Mouse (Mus musculus): Measurements from ENCODE around the gene Nol6.

Gene Nol6

DNA sequence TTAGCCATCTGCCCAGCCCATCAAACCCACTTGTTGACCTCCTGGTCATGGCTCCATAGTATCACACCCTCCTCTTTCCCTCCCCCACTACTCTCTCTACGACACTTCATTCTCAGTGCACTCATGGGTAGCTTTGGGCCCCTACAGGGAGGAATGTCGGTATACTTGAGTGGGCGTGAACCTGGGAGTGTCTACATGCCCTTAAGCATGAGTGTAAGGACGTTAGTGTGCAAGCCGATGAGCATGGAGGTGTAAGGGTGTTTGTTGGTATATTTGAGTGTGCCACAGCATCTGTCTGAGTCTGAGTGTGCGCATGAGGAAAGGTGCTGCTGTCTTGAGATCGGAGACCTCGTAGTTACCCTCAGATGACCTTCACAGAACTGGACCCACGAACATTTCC lies 37.3 kb downstream of the Nol6 start:
- in situ Hi-C loops (cut with MboI, MseI): loop anchor here (25.0 kb wide), 1 partner anchor 625 kb away; the partner anchor contains the start of genes Dctn3 and Rpp25l

DNA sequence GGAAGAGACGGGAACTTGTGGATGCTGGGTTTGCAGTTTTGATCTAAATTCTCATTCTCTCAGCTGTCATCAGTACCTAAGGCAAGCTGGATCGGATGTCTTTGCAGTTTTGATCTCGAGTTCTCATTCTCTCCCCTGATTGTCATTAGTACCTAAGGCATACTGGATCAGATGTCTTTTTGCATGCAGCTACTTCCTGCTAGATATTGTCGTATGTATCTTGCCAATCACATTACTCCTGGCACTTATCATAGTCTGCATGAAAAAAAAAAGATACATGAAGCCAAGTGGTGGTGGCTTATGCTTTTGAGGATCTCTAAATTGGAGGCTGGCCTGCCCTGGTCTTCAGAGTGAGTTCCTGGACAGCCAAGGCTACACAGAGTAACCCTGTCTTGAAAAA lies 39.4 kb downstream of the Nol6 start:
- in situ Hi-C loops (cut with MboI, MseI): loop anchor here (25.0 kb wide), 1 partner anchor 627 kb away; the partner anchor contains the start of genes Dctn3 and Rpp25l

DNA sequence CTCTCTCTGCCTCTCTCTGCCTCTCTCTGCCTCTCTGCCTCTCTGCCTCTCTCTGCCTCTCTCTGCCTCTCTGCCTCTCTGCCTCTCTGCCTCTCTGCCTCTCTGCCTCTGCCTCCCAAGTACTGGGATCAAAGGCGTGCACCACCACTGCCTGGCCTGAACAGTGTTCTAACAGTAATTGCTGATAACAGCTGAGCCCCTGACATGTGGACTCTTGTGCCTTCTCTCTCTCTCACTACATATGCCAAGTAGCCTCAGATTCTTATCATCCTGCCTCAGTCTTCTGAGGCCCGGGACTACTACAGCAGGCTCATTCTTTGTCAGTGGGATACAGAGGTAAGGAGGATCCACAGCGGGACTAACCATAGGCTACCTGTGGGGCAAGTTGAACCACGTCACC lies 41.5 kb downstream of the Nol6 start:
- in situ Hi-C loops (cut with MboI, MseI): loop anchor here (25.0 kb wide), 1 partner anchor 629 kb away; the partner anchor contains the start of genes Dctn3 and Rpp25l

DNA sequence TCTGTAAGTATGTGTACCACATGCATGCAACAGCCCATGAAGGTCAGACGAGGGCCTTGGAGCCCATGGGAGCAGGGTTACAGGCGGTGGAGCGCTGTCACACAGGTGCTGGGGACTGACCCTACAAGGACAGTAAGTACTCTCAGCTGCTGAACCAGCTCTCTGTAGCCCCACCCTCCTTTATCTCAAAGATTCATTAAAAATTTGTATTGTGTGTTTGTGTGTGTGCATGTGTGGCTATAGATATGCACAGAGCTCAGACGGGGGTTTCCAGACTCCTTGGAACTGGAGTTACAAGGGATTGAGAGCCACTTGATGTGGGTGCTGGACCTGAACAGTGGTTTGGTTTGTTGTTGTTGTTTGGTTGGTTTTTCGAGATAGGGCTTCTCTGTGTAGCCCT lies 42.5 kb downstream of the Nol6 start:
- in situ Hi-C loops (cut with MboI, MseI): loop anchor here (25.0 kb wide), 1 partner anchor 631 kb away; the partner anchor contains the start of genes Dctn3 and Rpp25l

DNA sequence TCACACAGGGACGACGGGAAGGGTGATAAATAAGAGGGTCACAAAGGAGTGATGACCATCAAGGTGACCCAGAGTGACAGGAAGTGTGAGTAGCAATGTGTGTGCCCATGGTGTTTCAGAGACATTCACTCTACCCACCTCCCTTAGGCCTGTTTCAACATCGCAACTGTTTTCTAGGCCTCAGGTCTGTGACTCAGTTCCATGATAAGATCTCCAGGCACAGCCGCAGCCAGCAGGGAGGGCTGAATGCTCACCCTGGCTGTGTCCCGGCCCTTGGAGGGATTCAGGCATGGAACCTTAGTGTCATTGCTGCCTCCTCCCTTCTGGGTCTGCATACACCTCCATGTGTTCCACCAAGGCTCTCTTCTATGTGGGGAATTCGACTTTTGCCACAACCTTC lies 45.5 kb downstream of the Nol6 start:
- in situ Hi-C loops (cut with MboI, MseI): loop anchor here (25.0 kb wide), 1 partner anchor 634 kb away; the partner anchor contains the start of genes Dctn3 and Rpp25l

DNA sequence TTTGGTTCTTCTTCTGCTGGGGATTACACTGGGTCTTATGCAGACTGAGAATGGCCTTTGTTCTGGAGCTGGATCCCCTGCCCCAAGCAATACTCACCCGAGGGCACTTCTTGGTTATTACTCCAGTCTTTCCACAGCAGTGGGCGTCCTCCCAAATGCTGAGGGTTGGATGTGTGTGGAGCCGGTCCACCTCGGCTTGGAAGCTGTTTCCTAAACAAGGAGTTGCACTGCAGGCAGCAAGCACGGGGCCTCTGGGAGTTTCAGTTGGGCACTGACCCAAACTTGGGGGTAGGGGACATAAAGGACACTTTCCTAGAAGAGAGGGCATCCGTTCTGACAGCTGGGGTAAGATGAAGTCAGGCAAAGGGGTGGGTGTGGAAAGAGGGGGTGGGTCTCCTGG lies 49.8 kb downstream of the Nol6 start:
- in situ Hi-C loops (cut with MboI, MseI): no loop called here

GRCm38 (mm10) chr4:41073008-41073817 lies 51.0 kb downstream of the Nol6 start:
- in situ Hi-C loops (cut with MboI, MseI): no loop called here

DNA sequence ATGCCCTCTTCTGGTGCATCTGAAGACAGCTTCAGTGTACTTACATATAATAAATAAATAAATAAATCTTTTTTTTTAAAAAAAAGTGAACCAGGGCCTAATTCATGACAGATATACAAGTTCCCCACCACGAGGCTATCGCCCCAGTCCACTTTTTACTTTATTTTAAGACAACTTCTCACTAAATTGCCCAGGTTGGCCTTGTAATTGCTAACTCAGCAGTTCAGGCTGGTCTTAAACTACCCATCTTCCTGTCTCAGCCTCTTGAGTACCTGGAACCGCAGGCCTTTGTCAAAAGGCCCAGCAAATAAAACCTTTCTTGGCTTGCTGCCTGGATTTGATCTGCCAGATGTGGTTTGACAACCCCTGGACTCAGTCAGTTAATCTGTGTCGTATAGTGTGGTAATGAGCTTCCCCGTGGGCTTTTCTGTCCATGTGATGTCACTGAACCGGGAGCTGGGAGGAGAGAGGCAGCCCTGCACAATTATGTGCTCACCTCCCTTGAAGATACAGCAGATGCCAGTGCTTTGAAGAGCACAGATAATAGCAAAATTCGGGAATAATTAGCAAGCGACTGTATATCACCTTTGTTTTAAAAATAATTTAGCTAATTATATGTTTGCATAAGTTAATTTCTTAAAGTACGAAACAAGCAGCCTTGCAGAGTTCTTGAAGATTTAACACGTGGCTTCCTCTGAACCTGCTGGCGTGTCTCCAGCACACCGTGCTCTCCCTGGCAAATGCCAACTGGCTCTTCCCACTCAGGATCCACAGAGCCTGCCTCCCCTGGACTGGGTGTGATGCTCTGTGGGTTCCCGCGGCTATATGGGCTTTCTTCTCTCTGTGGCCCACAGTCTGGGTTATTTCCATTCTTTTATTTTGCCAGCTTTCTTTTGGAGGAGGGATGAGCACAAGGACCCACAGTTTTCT lies 52.5 kb downstream of the Nol6 start:
- in situ Hi-C loops (cut with MboI, MseI): no loop called here

- in situ Hi-C loops (cut with MboI, MseI): no loop called here
These were observed 59.1 kb downstream of the Nol6 start for GRCm38 (mm10) chr4:41065196-41065595.

All from regulatory T cell (primary cell).